Mouse (Mus musculus): Measurements from ENCODE around the gene Rgs14.
A peak's percentile ranks its signal among the peaks of the same experiment; 100 is the strongest.

Rgs14 gene

GRCm38 (mm10) chr13:55404853-55405782, 35.6 kb downstream of the Rgs14 start:
- peak; percentile 80 for DNase-seq (ENCODE audit: low spot score)

- no peak for DNase-seq (ENCODE audit: low spot score)
Measured at GRCm38 (mm10) chr13:55405783-55406390, 36.4 kb downstream of the Rgs14 start.

DNA sequence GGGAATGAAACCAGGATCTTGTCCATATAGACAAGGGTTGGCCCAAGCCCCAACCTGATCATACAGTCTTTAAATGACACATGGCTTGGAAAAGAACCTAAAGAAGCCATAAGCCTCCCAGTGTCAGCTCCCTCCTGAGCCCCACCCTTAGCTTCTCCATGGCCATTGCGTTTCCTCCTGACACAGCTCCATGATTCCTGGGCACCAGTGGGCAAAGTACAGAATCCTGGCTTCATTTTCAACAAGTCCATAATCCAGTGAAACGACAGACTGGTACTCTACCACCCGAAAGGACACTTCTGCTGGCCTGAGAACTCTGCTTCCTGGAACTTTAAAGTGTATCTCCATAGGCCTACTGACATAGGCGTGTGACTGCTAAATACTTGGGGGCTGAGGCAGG, 37.8 kb downstream of the Rgs14 start:
- no peak for DNase-seq (ENCODE audit: low spot score)

DNA sequence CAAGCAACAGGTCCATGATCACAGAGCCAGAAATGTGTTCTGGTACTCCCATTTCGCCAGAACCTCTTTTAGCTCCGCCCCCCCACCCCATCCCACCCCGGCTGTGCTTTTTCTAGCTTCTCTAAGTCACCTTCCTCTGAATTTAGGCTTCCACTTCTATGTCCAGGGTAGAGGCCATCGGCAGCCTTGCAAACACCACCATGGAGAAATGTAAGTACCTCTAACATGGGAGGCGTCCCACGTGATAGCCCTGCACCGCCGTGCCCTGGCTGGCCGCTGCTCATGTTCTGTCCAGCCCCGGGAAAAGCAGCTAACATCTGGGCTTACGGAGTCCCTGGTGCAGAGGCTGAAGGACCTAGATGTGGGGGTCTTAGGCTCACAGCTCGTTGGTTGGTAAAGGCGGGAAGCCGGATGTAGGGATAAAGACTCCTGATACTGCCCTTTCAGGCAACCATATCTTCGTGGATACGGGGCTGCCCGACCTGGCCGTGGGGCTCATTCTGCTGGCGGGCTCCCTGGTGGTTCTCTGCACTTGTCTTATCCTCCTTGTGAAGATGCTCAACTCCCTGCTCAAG, 39.1 kb downstream of the Rgs14 start:
- DNase-seq (ENCODE audit: low spot score) = no peak

DNA sequence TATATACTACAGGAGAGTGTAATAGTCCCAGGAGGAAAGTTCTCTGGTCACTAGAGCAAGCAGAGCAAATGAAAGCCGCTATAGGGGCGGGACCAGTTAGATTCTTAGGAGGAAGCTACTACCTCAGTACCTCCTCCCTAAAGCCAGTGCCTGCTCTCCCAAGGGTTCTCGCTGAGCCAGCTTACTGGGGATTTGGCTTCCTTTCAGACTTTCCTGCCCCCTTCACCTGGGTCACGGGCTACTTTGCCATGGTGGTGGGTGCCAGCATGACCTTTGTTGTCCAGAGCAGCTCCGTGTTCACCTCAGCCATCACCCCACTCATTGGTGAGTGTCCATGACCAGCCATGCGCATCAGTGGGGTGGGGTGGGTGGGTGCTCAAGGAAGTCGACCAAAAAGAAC, 42.3 kb downstream of the Rgs14 start:
- no peak for DNase-seq (ENCODE audit: low spot score)

DNA sequence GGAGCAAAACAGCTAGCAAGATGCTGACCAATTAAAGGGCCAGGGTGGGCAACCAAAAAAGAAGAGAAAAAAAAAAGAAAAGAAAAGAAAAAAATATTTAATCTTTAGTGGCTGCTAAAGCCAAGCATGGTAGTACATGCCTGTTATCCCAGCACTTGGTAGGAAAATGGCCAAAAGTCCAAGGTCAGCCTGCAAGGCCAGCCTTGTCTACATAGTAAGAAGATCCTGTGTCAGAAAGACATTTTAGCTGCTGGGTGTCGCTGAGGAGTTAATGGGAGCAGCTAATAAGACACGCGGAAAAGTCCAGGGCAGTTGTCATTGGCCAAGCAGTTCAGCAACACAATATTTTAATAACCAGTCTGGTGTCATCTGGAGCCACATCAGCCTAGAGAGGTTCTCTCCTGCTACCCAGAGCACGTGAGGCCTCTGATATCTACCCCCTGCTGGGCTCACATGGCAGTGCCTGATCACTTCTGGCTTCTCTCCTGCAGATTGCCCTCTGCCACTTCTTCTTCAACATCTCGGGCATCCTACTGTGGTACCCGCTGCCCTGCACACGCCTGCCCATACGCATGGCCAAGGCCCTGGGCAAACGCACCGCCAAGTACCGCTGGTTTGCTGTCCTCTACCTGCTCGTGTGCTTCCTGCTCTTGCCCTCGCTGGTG, 43.2 kb downstream of the Rgs14 start:
- DNase-seq (ENCODE audit: low spot score) = no peak

GRCm38 (mm10) chr13:55413333-55413732, 43.8 kb downstream of the Rgs14 start:
- no peak for DNase-seq (ENCODE audit: low spot score)

- no peak for DNase-seq (ENCODE audit: low spot score)
Measured at GRCm38 (mm10) chr13:55414743-55415380, 45.3 kb downstream of the Rgs14 start, which contains the start of gene Pfn3. TSS of gene Pfn3 (minus strand) at chr13:55415232.

DNA sequence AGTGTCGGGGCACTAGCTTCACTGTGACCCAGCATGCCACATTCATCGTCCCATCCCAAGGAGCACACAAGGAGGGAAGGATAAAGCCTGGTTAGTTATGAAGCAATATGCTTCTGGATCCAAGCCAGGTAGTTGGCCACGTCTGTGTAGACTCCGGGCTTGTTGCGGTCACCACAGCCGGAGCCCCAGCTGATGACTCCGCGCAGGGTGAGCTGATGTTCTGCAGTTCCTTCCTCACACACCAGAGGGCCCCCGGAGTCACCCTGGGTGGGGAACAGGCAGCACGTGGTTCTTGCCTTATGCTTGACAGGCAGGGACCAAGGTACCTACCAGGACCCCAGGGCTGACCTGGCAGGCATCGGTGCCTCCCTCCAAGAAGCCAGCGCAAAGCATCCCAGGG, 48.5 kb downstream of the Rgs14 start:
- peak; percentile 95 for DNase-seq (ENCODE audit: low spot score)

GRCm38 (mm10) chr13:55419142-55419541, 49.6 kb downstream of the Rgs14 start:
- no peak for DNase-seq (ENCODE audit: low spot score)

GRCm38 (mm10) chr13:55420018-55420932, 50.7 kb downstream of the Rgs14 start:
- DNase-seq (ENCODE audit: low spot score) = peak; percentile 25

DNA sequence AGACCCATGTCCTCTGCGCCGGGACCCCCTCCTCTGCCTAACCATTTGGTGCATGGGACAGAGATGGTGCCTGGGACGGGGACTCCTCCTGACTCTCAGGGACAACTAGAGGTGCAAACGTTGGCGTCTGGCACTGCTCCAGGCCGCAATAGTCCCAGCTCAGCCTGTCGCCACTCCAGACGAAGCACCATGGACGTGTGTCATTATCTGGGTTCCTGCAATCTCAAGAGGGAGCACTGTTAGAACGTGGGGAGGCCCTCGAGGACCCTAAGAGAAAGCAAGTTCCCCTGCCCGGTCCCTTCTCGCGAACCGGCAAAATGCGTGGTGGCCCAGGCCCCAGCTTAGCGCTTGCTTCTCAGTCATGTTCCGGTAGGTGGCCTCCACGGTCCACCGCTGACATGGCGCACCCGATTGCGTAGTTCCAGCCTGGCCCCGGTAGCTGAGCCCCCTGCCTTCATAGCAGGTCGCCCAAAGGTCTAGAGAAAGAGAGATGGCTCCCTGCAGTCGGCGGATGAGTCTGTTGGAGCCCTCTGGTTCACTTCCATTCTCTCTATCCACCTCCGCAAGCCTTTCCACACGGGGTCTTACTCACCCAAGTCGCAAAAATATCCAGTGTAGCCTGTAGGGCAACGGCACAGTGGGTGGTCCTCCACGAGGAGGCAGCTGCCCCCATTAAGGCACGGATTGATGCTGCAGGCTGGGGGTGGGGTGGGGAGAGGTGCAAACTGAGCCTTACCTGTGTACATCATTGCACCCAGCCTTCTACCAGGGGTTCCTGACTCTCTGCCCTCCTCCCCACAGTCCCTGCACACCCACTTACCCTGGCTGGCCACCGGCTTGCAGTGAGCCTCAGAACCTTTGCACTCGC, 51.6 kb downstream of the Rgs14 start:
- peak; percentile 80 for DNase-seq (ENCODE audit: low spot score)

DNA sequence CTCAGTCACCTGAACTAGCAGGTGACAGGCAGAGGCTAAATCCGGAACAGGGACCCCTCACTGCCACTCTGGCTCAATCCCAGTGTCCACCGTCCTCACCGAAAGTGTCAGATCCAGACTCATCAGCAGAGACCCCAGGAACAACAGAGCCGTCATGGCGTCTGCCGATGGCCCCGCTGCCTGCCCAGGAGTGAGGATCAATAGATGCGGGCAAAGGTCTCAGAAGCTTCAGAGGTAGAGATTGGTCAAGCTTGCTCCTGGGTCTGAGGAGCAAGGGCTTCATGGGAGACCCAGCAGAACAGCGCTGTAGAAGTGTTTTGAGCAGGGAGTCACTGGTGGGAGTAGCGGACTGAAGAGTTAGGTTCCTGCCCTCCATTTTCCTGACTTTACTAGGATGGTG, 57.1 kb downstream of the Rgs14 start, which contains the start of gene F12:
Gene F12 (minus strand): TSS at position 181 of the 400 bp plus-strand sequence.
- no peak for DNase-seq (ENCODE audit: low spot score)

- no peak for DNase-seq (ENCODE audit: low spot score)
Measured at GRCm38 (mm10) chr13:55429226-55429888, 59.8 kb downstream of the Rgs14 start.

GRCm38 (mm10) chr13:55430566-55430965, 61.0 kb downstream of the Rgs14 start:
- no peak for DNase-seq (ENCODE audit: low spot score)

DNA sequence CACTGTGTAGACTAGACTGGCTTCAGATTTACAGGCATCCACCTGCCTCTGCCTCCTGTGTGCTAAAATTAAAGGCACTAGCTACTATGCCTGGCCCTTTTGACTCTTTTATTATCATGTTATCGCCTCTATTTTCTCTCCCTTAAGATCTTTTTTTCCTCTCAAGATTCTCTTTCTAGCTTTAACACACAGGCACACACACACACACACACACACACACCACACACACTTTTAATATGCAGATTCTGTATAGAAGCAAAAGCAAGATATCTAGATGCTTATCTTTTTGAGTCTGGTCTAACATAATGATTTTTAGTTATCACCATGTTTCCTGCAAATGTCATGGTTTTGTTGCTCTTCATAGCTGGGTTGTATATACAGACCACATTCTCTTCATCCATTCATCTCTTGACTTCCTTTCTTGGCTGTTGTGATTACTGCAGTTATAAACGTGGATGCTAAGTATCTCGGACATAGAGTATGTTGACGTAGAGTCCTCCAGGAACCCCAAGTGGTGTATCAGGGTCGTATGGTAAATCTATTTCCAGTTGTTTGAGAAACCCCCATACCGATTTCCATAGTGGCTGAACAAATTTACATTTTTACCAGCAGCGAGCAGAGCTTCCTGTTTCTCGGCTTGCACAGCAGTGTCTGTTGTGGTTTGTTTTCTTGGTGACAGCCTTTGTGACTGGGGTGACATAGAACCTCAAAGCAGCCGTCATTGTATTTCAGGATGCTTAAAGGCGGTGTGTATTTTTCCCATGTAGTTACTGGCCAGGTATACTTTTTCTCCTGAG, 62.6 kb downstream of the Rgs14 start:
- no peak for DNase-seq (ENCODE audit: low spot score)

All from MN1 (cell line).